Mouse (Mus musculus): ENCODE results near the gene Ap4s1. TPM values are rescaled to one million over a fixed set of nuclear protein-coding genes. Genes with fewer than 3 reads are reported as not detected.

Gene Ap4s1
- polyA plus RNA-seq, 1 experiment from 2014 or later, result 34.9 TPM

Other genes starting within 250 kb of the Ap4s1 start
- 1.4 TPM in 2 replicates for gene Coch, start 97.7 kb upstream of the Ap4s1 start, polyA plus RNA-seq (2016; fragmentation: Nextera tagmentation; extraction: Ambion mirVana)
- gene Strn3, start 864 bp downstream of the Ap4s1 start, polyA plus RNA-seq (2016; fragmentation: Nextera tagmentation; extraction: Ambion mirVana), result 62.5 and 63.7 TPM in 2 replicates
- gene Hectd1, start 138.5 kb downstream of the Ap4s1 start, polyA plus RNA-seq (2016; fragmentation: Nextera tagmentation; extraction: Ambion mirVana), result 44.2 and 44.9 TPM in 2 replicates

Measured in limb, embryonic 12.5 days (tissue).